Mouse (Mus musculus): Measurements from ENCODE around the gene Ctso. TPM values are rescaled to one million over a fixed set of nuclear protein-coding genes. Genes with fewer than 3 reads are reported as not detected.

Ctso gene
- polyA plus RNA-seq, 1 experiment, result 13.7 TPM

- no peaks in the 10 kb centered on the region for H3K4me1 ChIP-seq (ENCODE audit: control insufficient read depth, insufficient read depth, low read length)
- H3K4me3 ChIP-seq (ENCODE audit: insufficient read depth, low read depth, low read length), result no peak overlapping the region
- DNase-seq, result no peak
- 92% methylated on average over 3 of the region's 3 CpGs for WGBS
- no peaks in the 10 kb centered on the region for H3K36me3 ChIP-seq (ENCODE audit: control insufficient read depth, insufficient read depth, low read length)
- H3K27me3 ChIP-seq (replicated peaks; ENCODE audit: control insufficient read depth, insufficient read depth, low read length), result no peaks in the 10 kb centered on the region
- H3K27ac ChIP-seq (ENCODE audit: insufficient read depth, low read depth, low read length), result no peak overlapping the region
- TF ChIP-seq CTCF (conservative IDR thresholded peaks at IDR 0.05; ENCODE audit: insufficient read depth, insufficient read length, low read depth, low read length), result no peak
- TF ChIP-seq POLR2A (IDR thresholded peaks at IDR 0.05; ENCODE audit: low read depth, low read length), result no peak
Measured at GRCm38 (mm10) chr3:81917354-81917935, 15.0 kb upstream of the Ctso start.

- WGBS, result 86% methylated on average over 8 of the region's 8 CpGs
- Histone ChIP-seq H3K4me1 (ENCODE audit: control insufficient read depth, insufficient read depth, low read length) (no peaks in the 10 kb centered on the region), H3K4me3 (ENCODE audit: insufficient read depth, low read depth, low read length) (no peak overlapping the region), H3K36me3 (ENCODE audit: control insufficient read depth, insufficient read depth, low read length) (no peaks in the 10 kb centered on the region), H3K27me3 (replicated peaks; ENCODE audit: control insufficient read depth, insufficient read depth, low read length) (no peaks in the 10 kb centered on the region), H3K27ac (ENCODE audit: insufficient read depth, low read depth, low read length) (no peak overlapping the region)
- TF ChIP-seq POLR2A (IDR thresholded peaks at IDR 0.05; ENCODE audit: low read depth, low read length) (no peak), CTCF (conservative IDR thresholded peaks at IDR 0.05; ENCODE audit: insufficient read depth, insufficient read length, low read depth, low read length) (no peak)
- no peak for DNase-seq
Measured at GRCm38 (mm10) chr3:81918215-81918614, 14.2 kb upstream of the Ctso start.

GRCm38 (mm10) chr3:81919681-81920080, 12.7 kb upstream of the Ctso start:
- 78% methylated on average over 3 of the region's 3 CpGs for WGBS
- Histone ChIP-seq H3K27ac (ENCODE audit: insufficient read depth, low read depth, low read length) (no peak overlapping the region), H3K36me3 (ENCODE audit: control insufficient read depth, insufficient read depth, low read length) (no peaks in the 10 kb centered on the region), H3K27me3 (replicated peaks; ENCODE audit: control insufficient read depth, insufficient read depth, low read length) (no peaks in the 10 kb centered on the region), H3K4me3 (ENCODE audit: insufficient read depth, low read depth, low read length) (no peak overlapping the region), H3K4me1 (ENCODE audit: control insufficient read depth, insufficient read depth, low read length) (no peaks in the 10 kb centered on the region)
- DNase-seq, result no peak
- TF ChIP-seq POLR2A (IDR thresholded peaks at IDR 0.05; ENCODE audit: low read depth, low read length) (no peak), CTCF (conservative IDR thresholded peaks at IDR 0.05; ENCODE audit: insufficient read depth, insufficient read length, low read depth, low read length) (no peak)

GRCm38 (mm10) chr3:81922910-81923309, 9.5 kb upstream of the Ctso start:
- H3K27ac ChIP-seq (ENCODE audit: insufficient read depth, low read depth, low read length), result no peak overlapping the region
- 46% methylated on average over 4 of the region's 4 CpGs for WGBS
- TF ChIP-seq POLR2A (IDR thresholded peaks at IDR 0.05; ENCODE audit: low read depth, low read length) (no peak), CTCF (conservative IDR thresholded peaks at IDR 0.05; ENCODE audit: insufficient read depth, insufficient read length, low read depth, low read length) (no peak)
- H3K4me3 ChIP-seq (ENCODE audit: insufficient read depth, low read depth, low read length), result no peak overlapping the region
- H3K4me1 ChIP-seq (ENCODE audit: control insufficient read depth, insufficient read depth, low read length), result no peaks in the 10 kb centered on the region
- H3K36me3 ChIP-seq (ENCODE audit: control insufficient read depth, insufficient read depth, low read length), result no peaks in the 10 kb centered on the region
- H3K27me3 ChIP-seq (replicated peaks; ENCODE audit: control insufficient read depth, insufficient read depth, low read length), result no peaks in the 10 kb centered on the region
- DNase-seq, result no peak

GRCm38 (mm10) chr3:81924931-81925330, 7.5 kb upstream of the Ctso start:
- Histone ChIP-seq H3K4me1 (ENCODE audit: control insufficient read depth, insufficient read depth, low read length) (no peaks in the 10 kb centered on the region), H3K27me3 (replicated peaks; ENCODE audit: control insufficient read depth, insufficient read depth, low read length) (no peaks in the 10 kb centered on the region), H3K36me3 (ENCODE audit: control insufficient read depth, insufficient read depth, low read length) (no peaks in the 10 kb centered on the region), H3K27ac (ENCODE audit: insufficient read depth, low read depth, low read length) (no peak overlapping the region), H3K4me3 (ENCODE audit: insufficient read depth, low read depth, low read length) (no peak overlapping the region)
- 0% methylated on average over 1 of the region's 1 CpGs for WGBS
- TF ChIP-seq CTCF (conservative IDR thresholded peaks at IDR 0.05; ENCODE audit: insufficient read depth, insufficient read length, low read depth, low read length) (0 out of 2 replicates have a peak, but pooled peaks have one; percentile 14), POLR2A (IDR thresholded peaks at IDR 0.05; ENCODE audit: low read depth, low read length) (no peak)
- DNase-seq, result peak; percentile 61

- DNase-seq, result no peak
- Histone ChIP-seq H3K4me1 (ENCODE audit: control insufficient read depth, insufficient read depth, low read length) (no peaks in the 10 kb centered on the region), H3K36me3 (ENCODE audit: control insufficient read depth, insufficient read depth, low read length) (no peaks in the 10 kb centered on the region), H3K27ac (ENCODE audit: insufficient read depth, low read depth, low read length) (no peak overlapping the region), H3K27me3 (replicated peaks; ENCODE audit: control insufficient read depth, insufficient read depth, low read length) (no peaks in the 10 kb centered on the region), H3K4me3 (ENCODE audit: insufficient read depth, low read depth, low read length) (no peak overlapping the region)
- TF ChIP-seq CTCF (conservative IDR thresholded peaks at IDR 0.05; ENCODE audit: insufficient read depth, insufficient read length, low read depth, low read length) (no peak), POLR2A (IDR thresholded peaks at IDR 0.05; ENCODE audit: low read depth, low read length) (no peak)
- WGBS, result 41% methylated on average over 5 of the region's 5 CpGs
Measured at GRCm38 (mm10) chr3:81925856-81926255, 6.5 kb upstream of the Ctso start.

- Histone ChIP-seq H3K27ac (ENCODE audit: insufficient read depth, low read depth, low read length) (no peak overlapping the region), H3K27me3 (replicated peaks; ENCODE audit: control insufficient read depth, insufficient read depth, low read length) (no peaks in the 10 kb centered on the region), H3K4me3 (ENCODE audit: insufficient read depth, low read depth, low read length) (no peak overlapping the region), H3K4me1 (ENCODE audit: control insufficient read depth, insufficient read depth, low read length) (no peaks in the 10 kb centered on the region), H3K36me3 (ENCODE audit: control insufficient read depth, insufficient read depth, low read length) (no peaks in the 10 kb centered on the region)
- DNase-seq, result no peak
- WGBS, result 45% methylated on average over 9 of the region's 9 CpGs
- TF ChIP-seq CTCF (conservative IDR thresholded peaks at IDR 0.05; ENCODE audit: insufficient read depth, insufficient read length, low read depth, low read length) (no peak), POLR2A (IDR thresholded peaks at IDR 0.05; ENCODE audit: low read depth, low read length) (no peak)
Measured at GRCm38 (mm10) chr3:81926764-81927325, 5.6 kb upstream of the Ctso start.
